Mouse (Mus musculus) layer of hippocampus, postnatal 10 days (tissue): ENCODE data around the gene Adra2b. TPM values are rescaled to one million over a fixed set of nuclear protein-coding genes. Genes with fewer than 3 reads are reported as not detected.
A peak's percentile ranks its signal among the peaks of the same experiment; 100 is the strongest.

Experiments used
- DNase-seq, 2 experiments: peaks; one replicate each; pipeline ENCODE4 v3.0.0; 2021; ENCODE audit warnings: low spot score in 2 of 2
- long read RNA-seq: library from polyadenylated mRNA; stranded (forward); transcript quantifications from one replicate; pipeline ENCODE4 v2.0.0, GENCODE M21; 2023
- total RNA-seq, 2 experiments: library from RNA; stranded (reverse); gene quantifications; 2 replicates each; pipeline ENCODE4 v1.2.3; 2021

Adra2b gene
- total RNA-seq, result under 1 TPM; 0.23 to 0.29 TPM
- long read RNA-seq, result 0 reads

DNA sequence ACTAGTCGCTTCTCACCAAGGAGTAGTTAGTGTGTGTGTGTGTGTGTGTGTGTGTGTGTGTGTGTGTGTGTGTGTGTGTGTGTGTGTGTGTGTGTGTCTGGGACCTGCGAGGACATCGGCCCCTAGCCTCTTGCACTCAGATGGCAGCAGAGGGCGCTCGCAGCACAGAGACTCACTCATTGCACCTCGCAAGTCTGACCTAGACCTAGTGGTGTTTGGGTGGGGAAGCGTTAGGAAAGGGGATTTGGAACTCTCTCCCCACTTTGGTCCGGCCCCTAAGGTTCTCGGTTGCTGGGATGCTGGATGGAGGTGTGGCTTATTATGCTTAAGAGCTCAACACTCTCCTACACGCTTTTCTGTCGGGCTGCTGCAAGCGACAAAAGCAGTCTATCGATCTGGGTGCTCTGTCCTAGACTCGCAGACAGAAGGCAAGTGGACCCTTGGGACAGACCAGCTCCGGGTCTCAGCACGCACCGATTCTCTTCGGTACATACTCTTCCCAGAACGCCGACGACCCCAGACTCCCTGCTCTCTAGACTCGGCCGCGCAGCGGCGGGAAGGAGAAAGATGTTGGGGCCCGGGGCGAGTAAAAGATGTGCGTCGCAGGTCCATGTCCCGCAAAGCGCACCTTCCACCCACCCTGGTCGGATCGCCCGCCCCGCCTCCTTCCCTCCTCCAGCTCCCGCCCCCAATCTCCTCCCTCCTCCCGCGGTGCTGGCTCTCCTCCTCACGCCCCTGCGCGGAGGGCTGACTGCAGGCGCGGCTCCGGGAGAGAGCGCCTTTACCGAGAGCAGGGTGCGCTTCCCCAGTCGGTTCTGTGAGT is at the start of gene Adra2b:
Gene Adra2b (plus strand): TSS at position 750 of the 823 bp plus-strand sequence.
- peak; percentile 89 to 92 for DNase-seq

DNA sequence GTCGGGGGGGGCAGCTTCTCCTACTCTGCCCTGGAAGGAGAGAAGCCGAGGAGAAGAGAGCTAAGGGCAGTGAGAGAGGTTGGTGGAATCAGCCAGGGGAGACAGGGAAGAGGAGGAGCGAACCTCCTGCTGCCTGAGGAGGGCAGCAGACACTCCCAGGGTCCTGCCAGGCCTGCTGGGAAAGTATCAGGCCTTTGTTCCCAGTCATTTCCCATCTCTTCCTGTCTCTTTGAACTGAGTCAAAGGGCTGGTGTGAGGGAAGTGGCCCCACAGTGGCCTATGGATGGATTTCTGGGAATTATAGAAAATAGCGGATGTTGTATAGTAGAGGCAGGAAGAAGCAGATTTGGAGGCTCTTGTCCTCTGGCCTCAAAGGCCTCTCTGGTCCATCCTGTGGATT is 49.1 kb upstream of the Adra2b start:
- no peak for DNase-seq

DNA sequence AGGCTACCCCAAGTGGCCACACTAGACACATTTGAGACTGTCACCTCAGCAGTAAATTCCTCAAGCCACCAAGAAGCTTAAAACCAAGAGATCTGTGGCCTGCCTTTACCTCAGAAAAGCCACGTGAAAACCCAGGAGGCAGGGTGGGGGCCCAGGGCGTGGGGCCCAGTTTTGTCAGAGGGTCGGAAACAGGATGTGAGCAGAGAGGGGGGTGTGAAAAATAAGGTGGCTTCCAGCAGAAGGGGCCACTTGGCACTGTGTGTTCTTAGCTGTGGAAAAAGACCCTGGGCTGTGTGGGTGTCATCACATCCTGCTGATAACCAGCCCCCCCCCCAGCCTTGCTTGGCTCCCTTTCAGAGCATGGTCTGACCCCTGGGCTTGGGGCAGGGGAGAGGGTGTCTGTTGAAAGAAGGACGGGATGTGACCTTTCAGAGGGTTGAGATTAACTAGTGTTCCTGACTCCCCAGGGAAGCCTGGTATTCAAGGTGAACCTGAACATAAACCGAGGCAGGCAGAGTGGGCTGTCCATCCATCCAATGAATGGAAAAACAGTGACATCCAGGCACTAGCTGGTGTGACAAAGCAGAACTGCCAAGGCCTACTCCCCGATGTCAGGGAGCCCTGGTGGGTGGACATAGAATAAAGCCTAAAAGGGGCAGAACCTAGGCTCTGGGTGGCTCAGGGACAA is 48.4 kb upstream of the Adra2b start:
- no peak for DNase-seq

DNA sequence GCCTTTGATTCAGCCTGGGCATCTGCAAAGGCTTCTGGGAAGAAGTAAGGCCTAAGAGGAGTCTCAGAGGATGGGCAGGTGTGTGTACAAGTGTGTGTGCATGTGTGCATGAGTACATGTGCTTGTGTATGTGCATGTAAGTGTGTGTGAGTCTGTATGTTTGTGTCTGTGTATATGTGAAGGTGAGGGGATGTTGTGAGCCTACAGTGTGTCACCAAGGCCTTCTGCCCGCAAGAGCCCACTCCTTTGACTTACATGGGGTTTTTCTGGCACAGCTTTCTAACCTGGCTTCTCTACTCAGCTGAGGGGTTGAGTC is 47.9 kb upstream of the Adra2b start:
- no peak for DNase-seq

DNA sequence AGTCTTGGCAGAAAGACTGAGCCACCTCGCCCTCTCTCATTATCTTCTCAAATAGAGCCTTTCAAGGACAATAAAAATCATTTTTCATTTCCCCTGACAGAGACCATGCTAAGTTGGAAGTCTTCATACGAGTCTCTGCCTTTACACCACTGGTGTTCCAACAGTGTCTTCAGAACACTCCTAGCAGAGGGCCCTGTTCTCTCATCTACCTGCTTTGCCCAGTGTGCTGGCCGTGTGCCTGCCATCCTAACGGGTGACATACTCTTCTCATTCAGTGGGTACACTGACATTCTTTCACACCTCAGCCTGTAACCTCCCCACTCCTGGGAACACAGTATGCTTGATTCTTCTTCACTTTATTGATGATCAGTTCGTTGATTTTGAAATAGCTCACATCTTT is 46.6 kb upstream of the Adra2b start:
- no peak for DNase-seq

DNA sequence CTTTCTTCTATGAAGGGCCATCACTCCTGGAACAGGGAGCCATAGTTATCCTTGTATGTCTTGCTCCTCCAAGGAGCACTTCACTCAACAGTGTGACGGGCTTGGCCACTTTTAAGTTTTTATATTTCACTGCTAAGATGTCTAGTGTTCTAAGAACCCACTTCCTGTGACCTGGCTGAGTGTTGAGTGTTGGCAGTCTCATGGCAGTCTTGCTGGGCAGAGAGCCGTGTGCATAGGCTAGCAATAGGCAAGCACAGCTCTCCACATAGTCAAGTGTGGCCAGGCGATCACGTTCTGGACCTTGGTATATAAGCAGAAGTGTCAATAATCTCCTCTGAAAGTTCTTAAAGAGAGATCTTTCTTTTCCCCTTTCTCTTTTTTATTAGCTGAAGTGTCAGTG is 44.9 kb upstream of the Adra2b start:
- no peak for DNase-seq

DNA sequence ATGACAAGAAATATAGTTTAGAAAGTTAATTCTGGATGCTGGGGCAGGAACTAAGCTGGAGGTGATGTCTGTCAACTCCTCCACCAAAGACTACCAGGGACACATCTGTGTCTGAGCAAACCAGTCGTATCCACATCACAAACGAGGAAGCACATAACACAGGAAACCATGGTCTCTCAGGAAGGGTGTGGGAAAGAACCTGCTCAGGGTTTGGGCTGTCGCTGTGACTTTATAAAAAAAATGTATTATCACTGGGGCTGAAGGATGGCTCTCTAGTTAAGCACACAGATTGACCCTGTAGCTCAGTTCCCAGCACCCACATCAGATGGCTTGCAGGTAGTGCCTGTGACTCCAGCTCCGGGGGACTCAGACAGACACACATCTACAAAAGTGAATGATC is 43.9 kb upstream of the Adra2b start:
- DNase-seq, result no peak

DNA sequence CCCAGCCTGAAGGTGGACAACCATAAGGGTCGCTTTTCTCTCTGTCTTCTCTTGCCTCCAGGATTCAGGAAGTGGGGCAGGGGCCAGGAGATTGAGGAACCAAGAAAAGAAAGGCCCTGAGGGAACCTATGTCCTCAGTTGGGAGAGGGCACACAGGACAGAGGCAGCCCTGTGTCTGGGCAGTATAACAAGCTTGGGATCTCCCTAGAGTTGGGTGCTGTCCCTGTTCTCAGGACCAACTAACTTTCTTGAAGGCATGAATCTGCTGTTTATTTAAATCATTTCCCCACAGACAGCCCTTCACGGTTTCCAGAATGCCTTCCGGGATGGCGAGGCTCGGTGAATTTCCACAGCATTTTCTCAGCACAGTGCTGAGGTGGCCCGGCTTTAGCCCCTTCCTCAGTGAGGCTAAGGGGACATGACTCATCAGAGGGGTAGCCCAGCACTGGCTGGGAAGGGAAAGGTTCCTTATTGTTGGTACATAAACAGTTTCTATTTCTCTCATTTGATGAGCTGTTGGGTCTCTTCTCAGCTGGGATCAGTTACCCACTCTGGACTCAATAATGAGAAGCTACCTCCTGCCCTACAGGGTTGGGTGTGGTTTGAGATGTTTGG is 40.2 kb upstream of the Adra2b start:
- no peak for DNase-seq

DNA sequence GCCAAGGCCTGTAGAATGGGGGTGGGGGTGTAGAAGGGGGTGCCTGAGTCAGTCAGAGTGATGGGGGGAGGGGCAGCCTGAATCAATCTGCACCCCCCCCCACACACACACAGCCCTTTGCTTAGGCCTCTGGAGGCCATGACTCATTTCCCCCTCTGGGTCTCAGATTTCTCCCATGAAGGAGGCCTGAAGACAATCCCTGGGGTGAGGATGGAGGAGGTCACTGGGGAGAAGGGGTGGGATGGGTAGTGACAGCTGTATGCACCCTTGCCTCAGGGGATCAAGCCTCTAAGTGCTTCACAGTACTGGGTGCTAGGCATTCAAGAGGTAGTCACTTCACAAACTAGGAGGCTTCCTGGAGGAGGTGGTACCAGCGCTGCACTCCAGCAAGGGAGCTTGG is 39.3 kb upstream of the Adra2b start:
- DNase-seq, result no peak

DNA sequence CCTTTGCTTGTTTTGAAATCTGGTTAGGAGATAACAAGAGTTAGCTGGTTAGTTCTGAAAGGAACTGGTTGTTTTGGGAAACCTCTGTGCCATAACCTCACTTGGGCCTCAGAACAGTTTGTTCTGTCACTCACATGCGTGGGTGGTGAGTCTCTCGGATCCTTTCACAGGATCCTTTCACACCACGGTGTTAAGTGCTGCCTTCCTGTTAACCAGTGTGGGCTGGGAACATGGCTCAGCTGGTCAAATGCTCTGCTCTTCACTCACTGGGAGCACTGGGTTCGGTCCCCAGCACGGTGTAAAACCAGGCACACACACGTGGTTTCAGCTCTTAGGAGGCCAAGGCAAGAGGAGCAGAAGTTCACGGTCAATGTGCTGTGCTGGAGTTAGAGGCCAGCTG is 38.6 kb upstream of the Adra2b start:
- DNase-seq, result no peak

DNA sequence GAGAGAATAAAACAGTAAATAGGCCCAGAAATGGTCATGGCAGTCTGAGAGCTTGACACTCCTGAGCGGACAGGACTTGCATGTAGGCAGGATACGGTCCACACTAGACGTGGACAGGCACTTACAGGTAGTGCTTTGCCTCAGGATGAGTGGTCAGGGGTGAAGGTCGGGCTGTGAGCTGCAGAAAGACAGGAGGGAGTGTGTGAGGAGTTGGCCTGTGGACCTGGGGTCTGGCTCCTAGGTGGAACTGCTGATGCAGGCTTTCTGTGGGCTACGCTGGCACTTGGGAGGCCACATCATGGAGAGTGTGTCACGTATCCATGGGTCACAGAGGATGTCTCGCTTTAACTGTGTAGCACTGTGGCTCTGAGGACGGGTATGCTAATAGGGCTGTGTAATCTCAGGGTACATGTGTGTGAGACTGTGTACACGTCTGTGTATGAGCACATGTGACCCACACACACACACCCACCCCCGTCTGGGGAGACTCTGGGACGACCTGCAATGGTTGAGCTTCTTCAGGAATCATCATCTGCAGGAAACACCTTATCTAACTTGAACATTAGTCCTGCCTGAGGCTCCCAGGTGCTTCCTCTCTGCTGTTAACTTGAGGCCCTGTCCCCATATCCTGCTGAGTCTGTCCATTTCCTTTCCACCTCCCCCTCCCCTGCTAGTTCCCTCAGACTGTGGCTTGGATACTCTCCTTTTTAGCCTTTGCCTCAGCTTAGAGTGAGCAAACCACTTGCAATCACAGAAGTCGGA is 34.7 kb upstream of the Adra2b start:
- DNase-seq, result no peak

DNA sequence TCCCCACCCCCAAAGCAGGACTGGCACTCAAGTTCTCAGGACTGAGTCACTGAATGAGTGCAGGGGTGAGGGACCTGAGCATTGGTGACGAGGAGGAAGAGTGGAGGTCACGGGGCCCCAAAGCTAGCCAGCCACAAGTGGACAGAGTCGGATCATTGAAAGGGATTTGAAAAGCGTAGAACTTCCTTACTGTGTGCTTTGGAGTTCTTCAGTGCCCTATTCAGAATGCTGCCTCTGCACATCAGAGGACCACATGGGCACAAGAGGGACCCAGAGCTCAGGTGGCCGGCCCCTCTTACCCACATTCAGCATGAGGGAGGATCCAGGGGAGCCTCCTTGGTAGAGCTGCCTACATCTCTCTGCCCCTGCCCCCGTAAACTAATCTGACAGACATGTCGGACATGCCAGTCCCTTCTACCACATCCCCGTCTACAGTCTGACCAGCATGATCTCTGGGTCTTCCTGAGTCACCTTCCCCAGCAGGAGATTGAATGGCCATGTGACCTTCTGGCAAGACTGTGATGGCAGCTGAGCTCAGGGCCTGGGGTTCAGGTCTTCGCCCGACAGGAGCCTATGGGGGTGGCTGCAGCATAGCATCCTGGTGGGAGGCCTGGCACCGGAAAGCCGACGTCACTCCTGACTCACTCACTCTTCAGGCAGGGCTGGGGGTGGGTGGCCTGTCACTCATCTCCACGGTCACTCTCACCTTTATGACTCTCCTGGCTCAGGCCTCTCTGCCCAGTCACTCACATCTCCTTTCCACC is 30.0 kb upstream of the Adra2b start:
- DNase-seq, result no peak

DNA sequence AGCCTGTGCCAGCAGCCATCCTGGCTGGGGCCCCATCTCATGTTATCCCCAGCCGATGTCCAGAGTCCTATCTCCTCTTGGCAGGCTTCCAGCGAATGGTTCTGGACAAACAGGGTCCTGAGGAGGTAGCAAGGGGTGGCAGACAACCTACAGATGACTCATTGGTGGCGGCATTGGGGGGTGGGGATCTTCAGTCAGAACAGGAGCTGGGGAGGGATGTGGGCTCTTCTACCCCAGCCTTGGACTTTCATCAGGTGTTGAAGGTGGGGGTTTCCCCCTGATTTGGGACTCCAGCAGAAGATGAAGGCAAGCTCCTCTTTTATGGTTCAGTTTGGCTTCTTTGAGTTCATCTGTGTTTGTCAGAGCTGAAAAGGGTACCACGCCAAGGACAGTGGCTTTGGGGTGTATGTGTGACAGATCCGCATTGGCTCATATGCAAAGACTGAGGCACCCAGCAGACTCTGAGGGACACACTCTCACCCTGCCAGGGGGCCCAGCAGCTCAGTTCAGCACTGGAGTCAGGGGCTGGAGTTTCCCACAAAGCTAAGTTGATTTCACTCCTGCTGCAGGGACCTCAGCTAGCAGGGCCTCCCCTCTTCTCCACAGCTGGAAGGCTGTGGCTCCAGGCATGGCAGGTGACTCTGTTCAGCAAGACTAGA is 28.9 kb upstream of the Adra2b start:
- no peak for DNase-seq

DNA sequence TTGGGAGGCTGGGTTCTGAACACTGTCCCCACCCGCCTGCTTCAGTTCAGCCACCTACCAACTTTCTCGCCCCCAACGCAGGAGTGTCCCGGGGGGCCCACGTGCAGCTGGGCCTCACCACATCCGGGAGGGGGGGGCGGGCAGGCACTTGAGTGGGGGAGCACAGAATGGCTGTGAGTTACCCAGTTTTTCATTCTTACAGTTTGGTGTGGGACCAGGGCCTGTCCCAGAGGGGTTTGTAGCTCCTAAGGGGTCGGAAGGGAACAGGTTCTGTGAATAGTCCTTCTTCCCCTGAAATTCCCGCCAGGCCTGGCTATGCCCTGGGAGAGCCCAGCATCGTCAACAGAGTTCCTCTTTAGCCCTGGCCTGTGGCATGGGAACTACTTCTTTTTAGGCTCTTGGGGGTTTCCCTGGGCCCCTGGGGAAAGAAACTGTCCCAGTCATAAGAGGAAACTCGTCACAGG is 27.9 kb upstream of the Adra2b start:
- DNase-seq, result no peak

DNA sequence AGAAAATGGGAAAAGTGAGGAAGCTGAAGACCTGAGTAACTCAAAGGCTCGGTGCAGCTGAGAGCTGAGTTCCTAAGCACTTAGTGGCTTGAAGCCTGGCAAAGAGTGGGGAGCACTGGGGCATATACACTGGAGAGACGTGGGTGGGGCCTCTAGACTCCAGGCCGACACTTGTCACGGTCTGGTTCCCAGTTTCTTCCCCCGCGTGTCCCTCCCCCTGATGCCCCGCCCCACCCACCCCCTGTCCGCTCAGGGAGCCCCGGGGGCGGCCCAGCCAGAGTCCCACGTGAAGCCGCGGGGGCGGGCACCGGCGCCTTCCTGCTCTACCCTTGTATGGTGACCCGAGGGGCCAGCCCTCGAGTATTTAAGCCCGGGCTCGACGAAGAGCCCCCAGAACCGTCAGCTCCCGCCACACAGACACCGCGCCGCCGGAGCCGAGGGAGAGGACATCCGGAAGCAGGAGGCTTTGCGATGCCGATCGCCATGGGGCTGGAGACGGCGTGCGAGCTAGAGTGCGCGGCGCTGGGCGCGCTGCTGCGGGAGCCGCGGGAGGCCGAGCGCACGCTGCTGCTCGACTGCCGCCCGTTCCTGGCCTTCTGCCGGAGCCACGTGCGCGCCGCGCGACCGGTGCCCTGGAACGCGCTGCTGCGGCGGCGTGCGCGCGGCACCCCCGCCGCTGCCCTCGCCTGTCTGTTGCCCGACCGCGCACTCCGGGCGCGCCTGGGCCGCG is 27.1 kb upstream of the Adra2b start, which contains the start of gene Dusp2:
Gene Dusp2 (plus strand): TSS at position 393 of the 730 bp plus-strand sequence.
- DNase-seq, result peak; percentile 60 to 74

DNA sequence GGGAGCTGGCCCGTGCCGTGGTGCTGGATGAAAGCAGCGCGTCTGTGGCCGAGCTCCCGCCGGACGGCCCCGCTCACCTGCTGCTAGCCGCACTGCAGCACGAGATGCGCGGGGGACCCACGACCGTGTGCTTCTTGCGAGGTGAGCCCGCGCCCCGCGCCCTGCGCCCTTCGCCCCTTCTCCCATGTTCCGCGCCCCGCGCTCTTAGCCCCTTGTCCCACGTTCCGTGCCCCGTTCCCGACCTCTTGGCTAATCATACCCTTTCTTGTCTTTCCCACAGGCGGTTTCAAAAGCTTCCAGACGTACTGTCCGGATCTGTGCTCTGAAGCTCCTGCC is 26.5 kb upstream of the Adra2b start:
- no peak for DNase-seq

DNA sequence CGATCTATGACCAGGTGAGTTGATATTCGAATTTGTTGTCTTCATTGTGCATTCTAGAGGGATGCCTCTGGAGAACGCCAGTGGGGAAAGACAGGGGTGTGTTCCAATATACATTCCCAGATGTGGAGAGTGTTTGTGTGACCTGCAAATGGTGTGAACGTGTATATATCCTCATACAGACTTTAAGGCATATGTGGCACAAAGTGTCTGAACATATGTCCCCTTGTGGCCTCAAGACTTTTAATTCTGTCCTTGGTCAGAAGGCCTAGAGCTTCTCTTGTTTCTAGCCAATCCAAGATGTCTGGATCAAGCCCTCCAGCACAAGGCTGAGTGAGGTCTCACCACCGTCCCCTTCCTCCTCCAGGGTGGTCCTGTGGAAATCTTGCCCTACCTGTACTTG is 26.1 kb upstream of the Adra2b start:
- DNase-seq, result no peak

DNA sequence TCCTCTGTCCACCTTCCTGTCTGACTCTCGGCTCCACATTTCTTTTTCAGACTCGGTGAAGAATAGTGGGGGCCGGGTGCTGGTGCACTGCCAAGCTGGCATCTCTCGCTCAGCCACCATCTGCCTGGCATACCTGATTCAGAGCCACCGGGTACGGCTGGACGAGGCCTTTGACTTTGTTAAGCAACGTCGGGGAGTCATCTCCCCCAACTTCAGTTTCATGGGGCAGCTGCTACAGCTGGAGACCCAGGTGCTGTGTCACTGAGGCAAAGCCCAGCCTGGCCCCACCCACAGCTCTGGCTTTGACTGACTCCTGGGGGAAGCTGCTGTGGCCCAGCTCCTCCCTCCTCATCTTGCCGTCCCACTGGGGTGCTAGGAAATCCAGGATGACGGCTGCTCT is 25.5 kb upstream of the Adra2b start:
- DNase-seq, result no peak

DNA sequence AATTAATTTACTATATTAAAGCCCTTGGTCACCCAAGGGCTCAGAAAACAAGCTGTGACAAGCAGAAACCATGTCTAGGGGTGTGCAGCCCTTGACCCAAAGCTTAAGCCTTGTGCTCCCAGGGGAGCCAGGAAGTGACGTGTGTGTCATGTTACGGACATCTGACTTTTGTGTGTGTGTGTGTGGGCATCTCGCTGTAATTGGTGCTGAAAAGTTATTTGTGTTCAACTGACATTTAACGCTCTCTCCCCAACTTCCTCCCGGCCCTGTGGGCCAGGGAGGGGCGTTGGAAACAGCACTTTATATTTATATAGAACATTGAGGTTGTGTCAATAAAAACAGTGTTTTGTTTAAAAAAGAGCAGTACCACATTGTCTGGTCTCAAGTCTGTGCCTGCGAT is 25.0 kb upstream of the Adra2b start:
- no peak for DNase-seq

DNA sequence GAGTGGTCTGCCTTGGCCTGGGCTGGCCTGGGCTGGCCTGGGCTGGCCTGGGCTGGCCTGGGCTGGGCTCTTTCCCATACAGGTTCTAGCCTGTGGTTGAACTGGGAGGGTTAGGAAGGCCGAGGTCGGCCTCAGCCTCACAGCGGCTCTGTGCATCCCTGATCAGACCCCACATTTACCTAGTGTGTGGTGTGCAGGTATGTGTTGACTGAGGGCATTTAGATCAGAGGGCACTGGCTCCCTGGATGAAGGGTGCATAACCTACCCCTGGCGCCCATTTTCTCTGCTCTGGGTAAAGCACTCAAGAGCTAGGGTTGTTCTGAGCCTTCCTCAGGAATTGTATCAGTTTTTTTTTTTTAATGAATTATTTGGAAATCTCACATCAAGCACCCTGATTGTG is 24.6 kb upstream of the Adra2b start, which contains the start of gene Astl:
Gene Astl (plus strand): TSS at position 224 of the 400 bp plus-strand sequence.
- no peak for DNase-seq
